Mouse (Mus musculus): ENCODE data around the gene Nr2e1. TPM values are rescaled to one million over a fixed set of nuclear protein-coding genes. Genes with fewer than 3 reads are reported as not detected.

Nr2e1 gene
- polyA plus RNA-seq, 1 experiment from 2014 or later = not detected

- H3K4me3 ChIP-seq (ENCODE audit: inconsistent target) = no peak overlapping the region
- H3K36me3 ChIP-seq (ENCODE audit: inconsistent target) = peaks cover 34% of the 10 kb centered on the region
- no peak overlapping the region for H3K27ac ChIP-seq
- peaks cover 7% of the 10 kb centered on the region; the same call in 1 of the 2 replicates for H3K79me2 ChIP-seq (ENCODE audit: inconsistent target)
- WGBS (ENCODE audit: missing documents) = 95% methylated on average over 8 of the region's 9 CpGs
These were observed 45.7 kb downstream of the Nr2e1 start for GRCm38 (mm10) chr10:42537571-42538316.

GRCm38 (mm10) chr10:42533836-42534453 is 49.5 kb downstream of the Nr2e1 start:
- Histone ChIP-seq H3K36me3 (ENCODE audit: inconsistent target) (peaks cover 48% of the 10 kb centered on the region), H3K27ac (no peak overlapping the region), H3K79me2 (ENCODE audit: inconsistent target) (peaks cover 42% of the 10 kb centered on the region), H3K4me3 (ENCODE audit: inconsistent target) (no peak overlapping the region)
- 97% methylated on average over 10 of the region's 11 CpGs for WGBS (ENCODE audit: missing documents)

- Histone ChIP-seq H3K79me2 (ENCODE audit: inconsistent target) (peaks cover 100% of the 10 kb centered on the region), H3K27ac (no peak overlapping the region), H3K36me3 (ENCODE audit: inconsistent target) (peaks cover 56% of the 10 kb centered on the region), H3K4me3 (ENCODE audit: inconsistent target) (no peak overlapping the region)
- 98% methylated on average over 3 of the region's 3 CpGs for WGBS (ENCODE audit: missing documents)
These were observed 57.8 kb downstream of the Nr2e1 start for GRCm38 (mm10) chr10:42525682-42526081.

- Histone ChIP-seq H3K27ac (no peak overlapping the region), H3K79me2 (ENCODE audit: inconsistent target) (peaks cover 100% of the 10 kb centered on the region), H3K36me3 (ENCODE audit: inconsistent target) (peaks cover 39% of the 10 kb centered on the region), H3K4me3 (ENCODE audit: inconsistent target) (no peak overlapping the region)
- 95% methylated on average over 11 of the region's 11 CpGs for WGBS (ENCODE audit: missing documents)
These were observed 59.8 kb downstream of the Nr2e1 start for GRCm38 (mm10) chr10:42523556-42524162.

GRCm38 (mm10) chr10:42522912-42523311 is 60.5 kb downstream of the Nr2e1 start:
- H3K79me2 ChIP-seq (ENCODE audit: inconsistent target) = peaks cover 100% of the 10 kb centered on the region
- 100% methylated on average over 2 of the region's 2 CpGs for WGBS (ENCODE audit: missing documents)
- H3K36me3 ChIP-seq (ENCODE audit: inconsistent target) = peaks cover 32% of the 10 kb centered on the region
- H3K27ac ChIP-seq = no peak overlapping the region
- H3K4me3 ChIP-seq (ENCODE audit: inconsistent target) = no peak overlapping the region

- Histone ChIP-seq H3K79me2 (ENCODE audit: inconsistent target) (peaks cover 100% of the 10 kb centered on the region), H3K4me3 (ENCODE audit: inconsistent target) (no peak overlapping the region), H3K27ac (no peak overlapping the region), H3K36me3 (ENCODE audit: inconsistent target) (peaks cover 23% of the 10 kb centered on the region; the same call in 1 of the 2 replicates)
- WGBS (ENCODE audit: missing documents) = 83% methylated on average over 5 of the region's 5 CpGs
These were observed 62.0 kb downstream of the Nr2e1 start for GRCm38 (mm10) chr10:42521315-42521981.

GRCm38 (mm10) chr10:42518363-42518762 is 65.1 kb downstream of the Nr2e1 start:
- H3K79me2 ChIP-seq (ENCODE audit: inconsistent target) = peaks cover 100% of the 10 kb centered on the region
- 0 out of 2 replicates have a peak, but pooled peaks cover 8% of the 10 kb centered on the region for H3K36me3 ChIP-seq (ENCODE audit: inconsistent target)
- 93% methylated on average over 8 of the region's 8 CpGs for WGBS (ENCODE audit: missing documents)
- no peak overlapping the region for H3K27ac ChIP-seq
- H3K4me3 ChIP-seq (ENCODE audit: inconsistent target) = no peak overlapping the region

GRCm38 (mm10) chr10:42514125-42514524 is 69.3 kb downstream of the Nr2e1 start:
- no peak overlapping the region for H3K4me3 ChIP-seq (ENCODE audit: inconsistent target)
- H3K36me3 ChIP-seq (ENCODE audit: inconsistent target) = 0 out of 2 replicates have a peak, but pooled peaks cover 8% of the 10 kb centered on the region
- H3K79me2 ChIP-seq (ENCODE audit: inconsistent target) = peaks cover 100% of the 10 kb centered on the region
- H3K27ac ChIP-seq = no peak overlapping the region

Other genes with a start within 250 kb of the Nr2e1 start
- 7.8 to 12.7 TPM (median 9.6 TPM) in 3 replicates for gene Afg1l, start 105.1 kb downstream of the Nr2e1 start, polyA plus RNA-seq (2018)
- gene Snx3, start 81.6 kb downstream of the Nr2e1 start, polyA plus RNA-seq (2018) = 364 to 676 TPM (median 673 TPM) in 3 replicates
- 75.0 to 85.1 TPM (median 76.9 TPM) in 3 replicates for gene Ostm1, start 190 bp upstream of the Nr2e1 start, polyA plus RNA-seq (2018)
- 33.2 to 118 TPM (median 35.9 TPM) in 3 replicates for gene Sec63, start 177.9 kb upstream of the Nr2e1 start, polyA plus RNA-seq (2018)

Measured in macrophage (primary cell).